Mouse (Mus musculus): ENCODE measurements around the gene Ddah2. TPM values are rescaled to one million over a fixed set of nuclear protein-coding genes. Genes with fewer than 3 reads are reported as not detected.

Ddah2 gene
- 54.7 and 62.7 TPM in 2 replicates for polyA plus RNA-seq (2012; rRNA removed)

DNA sequence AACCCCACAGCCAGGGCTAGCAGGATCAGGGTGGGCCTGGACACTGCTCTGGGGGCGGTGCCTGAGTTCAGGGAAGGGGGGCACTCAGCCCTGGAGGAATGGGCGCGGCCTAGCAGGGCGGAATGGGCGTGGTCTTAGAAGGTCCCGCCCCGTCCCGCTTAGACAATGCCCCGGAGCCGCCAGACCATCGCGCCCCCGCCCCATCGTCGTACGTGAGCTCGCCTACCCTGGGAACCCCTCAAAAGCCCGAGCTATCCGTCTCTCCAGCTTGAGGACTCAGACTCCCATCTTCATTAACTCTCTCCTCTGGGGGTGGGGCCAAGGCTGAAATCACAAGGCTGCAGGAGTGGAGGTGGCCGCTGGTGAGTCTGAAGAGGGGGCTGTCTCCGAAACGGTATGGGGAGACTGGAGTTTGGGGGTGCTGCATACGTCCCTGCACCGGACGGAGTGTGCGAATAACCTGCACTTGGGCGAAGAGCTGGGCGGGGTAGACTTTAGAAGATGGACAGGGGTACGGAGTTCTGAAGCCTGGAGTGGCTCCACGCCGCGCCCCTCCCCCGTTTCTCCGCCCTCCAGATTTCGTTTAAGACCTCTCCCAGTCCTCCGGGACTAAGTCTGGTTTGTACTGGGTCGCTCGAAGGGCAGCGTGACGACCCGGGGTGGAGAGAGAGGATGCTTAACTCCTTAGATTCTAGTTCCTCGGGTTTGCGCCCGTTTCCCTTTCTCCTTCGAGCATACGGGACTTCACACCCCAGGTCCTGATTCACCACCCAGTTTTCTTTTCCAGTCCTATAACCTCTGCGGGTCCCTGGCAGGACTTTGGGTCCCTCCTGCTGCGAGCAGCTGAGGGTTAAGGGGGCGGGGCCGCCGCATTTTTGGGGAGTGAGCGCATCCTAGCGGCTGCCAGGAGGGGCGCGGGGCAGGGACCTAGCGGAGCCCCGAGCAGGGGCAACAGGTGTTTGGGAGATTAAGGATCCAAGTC, at the start of gene Ddah2:
TSS of gene Ddah2 (plus strand) at position 125 of the 982 bp plus-strand sequence.
- DNase-seq (ENCODE audit: low read depth): no peak

- DNase-seq (ENCODE audit: low read depth): no peak
Observed at GRCm38 (mm10) chr17:35009586-35009985, 49.2 kb upstream of the Ddah2 start.

- DNase-seq (ENCODE audit: low read depth): no peak
Observed at GRCm38 (mm10) chr17:35011440-35011839, 47.4 kb upstream of the Ddah2 start.

DNA sequence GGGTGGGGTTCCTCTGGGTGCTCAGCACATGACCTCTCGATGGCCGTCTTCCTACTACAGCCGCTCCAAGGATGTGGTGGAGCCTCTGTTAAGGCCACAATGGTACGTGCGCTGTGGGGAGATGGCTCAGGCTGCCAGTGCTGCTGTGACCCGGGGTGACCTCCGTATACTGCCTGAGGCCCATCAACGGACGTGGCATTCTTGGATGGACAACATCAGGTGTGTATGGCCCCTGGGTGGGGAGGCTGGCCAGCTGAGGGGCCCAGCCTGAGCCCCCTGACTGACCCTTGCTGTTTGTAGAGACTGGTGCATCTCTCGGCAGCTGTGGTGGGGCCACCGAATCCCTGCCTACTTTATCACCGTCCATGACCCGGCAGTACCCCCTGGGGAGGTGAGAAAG, 46.4 kb upstream of the Ddah2 start:
- no peak for DNase-seq (ENCODE audit: low read depth)

DNA sequence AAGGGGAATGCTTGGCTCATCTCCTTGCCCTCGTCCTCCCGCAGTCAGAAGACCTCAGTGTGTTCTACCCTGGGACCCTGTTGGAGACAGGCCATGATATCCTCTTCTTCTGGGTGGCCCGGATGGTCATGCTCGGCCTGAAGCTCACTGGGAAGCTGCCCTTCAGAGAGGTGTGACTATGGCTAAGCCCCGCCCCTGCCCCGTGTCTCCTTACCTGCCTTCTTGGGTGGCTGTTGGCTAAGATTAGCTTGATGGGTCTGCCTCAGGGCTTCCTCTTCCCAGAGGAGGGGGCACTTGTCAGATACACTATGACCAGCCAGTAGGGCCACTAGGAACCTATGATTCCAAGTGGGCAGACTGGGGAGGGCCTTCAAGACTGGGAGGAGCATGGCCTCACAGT, 45.6 kb upstream of the Ddah2 start:
- no peak for DNase-seq (ENCODE audit: low read depth)

- DNase-seq (ENCODE audit: low read depth): no peak
Observed at GRCm38 (mm10) chr17:35015296-35015695, 43.5 kb upstream of the Ddah2 start.

DNA sequence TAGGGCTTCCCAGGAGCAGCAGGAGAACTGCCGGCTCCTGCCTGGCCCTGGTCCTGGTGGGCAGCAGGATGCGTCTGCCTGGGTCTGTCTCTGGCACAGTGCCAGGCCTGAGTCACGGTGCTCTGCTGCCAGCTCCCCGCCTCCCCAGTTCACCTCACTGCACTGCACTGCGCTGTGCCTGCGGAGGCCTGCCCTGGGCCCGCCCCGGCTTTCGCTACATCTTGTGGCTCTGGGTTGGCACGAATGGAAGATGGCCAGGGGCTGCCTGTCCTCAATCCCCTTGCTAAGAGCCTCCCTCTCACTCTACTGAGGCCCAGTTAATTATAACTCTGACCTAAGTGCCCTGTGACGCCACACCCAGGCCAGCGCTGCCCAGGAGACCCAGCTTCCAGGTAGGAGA, 42.5 kb upstream of the Ddah2 start, which contains the start of gene Vwa7:
TSS of gene Vwa7 (plus strand) at position 204 of the 400 bp plus-strand sequence.
- DNase-seq (ENCODE audit: low read depth): no peak

GRCm38 (mm10) chr17:35016791-35017705, 41.8 kb upstream of the Ddah2 start:
- DNase-seq (ENCODE audit: low read depth): no peak

- DNase-seq (ENCODE audit: low read depth): no peak
Observed at GRCm38 (mm10) chr17:35017706-35018030, 41.2 kb upstream of the Ddah2 start.

GRCm38 (mm10) chr17:35018171-35018570, 40.7 kb upstream of the Ddah2 start:
- DNase-seq (ENCODE audit: low read depth): no peak

GRCm38 (mm10) chr17:35019894-35020293, 38.9 kb upstream of the Ddah2 start:
- DNase-seq (ENCODE audit: low read depth): no peak

DNA sequence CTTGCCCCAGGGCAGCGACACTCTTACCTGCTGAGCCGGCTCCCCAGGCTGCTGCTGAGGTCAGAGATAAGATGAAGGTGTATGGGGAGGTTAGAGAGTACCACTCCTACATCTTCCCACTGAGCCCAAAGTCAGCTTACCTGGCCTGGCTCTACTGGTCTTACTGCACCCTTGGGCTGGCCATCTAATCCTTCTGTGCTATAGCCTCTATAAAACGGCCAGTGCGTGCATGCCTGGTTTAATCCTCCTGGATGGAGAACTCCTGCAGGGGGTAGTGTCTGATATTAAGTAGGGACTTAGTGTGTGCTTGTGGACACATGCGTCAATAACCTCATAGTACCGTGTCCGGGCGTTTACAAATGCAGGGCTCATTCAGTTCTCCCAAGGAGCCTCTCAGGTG, 38.3 kb upstream of the Ddah2 start:
- DNase-seq (ENCODE audit: low read depth): peak; percentile 54

DNA sequence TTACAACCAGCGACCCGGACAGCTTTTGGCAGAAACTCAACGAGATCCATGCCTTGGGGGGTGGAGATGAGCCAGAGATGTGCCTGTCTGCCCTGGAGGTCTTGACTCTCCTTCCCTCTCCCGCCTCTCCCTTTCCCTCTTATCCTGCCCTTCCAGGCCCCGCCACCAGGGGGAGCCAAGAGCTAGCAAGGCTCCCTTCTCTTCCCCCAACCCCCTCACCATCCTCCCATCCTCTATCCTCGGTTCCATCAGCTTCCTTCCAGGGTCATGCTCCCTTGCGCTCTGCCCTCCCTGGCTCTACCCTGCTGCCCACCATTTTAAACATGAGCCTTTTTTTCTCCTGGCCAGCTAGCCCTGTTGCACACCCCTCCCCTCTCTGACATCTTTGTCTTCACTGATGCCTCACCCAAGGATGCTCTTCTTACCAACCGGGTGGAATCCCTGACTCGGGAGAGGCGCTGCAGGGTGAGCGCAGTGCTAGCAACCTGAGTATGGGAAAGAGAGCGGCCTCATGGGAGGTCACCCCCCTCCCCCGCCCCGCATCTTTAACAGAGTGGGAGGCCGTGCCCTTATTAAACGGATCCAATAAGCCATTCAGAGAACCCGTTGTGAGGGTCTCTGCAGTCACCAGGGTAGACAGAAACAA, 37.5 kb upstream of the Ddah2 start:
- DNase-seq (ENCODE audit: low read depth): no peak

- DNase-seq (ENCODE audit: low read depth): no peak
Observed at GRCm38 (mm10) chr17:35021842-35022477, 36.9 kb upstream of the Ddah2 start.

DNA sequence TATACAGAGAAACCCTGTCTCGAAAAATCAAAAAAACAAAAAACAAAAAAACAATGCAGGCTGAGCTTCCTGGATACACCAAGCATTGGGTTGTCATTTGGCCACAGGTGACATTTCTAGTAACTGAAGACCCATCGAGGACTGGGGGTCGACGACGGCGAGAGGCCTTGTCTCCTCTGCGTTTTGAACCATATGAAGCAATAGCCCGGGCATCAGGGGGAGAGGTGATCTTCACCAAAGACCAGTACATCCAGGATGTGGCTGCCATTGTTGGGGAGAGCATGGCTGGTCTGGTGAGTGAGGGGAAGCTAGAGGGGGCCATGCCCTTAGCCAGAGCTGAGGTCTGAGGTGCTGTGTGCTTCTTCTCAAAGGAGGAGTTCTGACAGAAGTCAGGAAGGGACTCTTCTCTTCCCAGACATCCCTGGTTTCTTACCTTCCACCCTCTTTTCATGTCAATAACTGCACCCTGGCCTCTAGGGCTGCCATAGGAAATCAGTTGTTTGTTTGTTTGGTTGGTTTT, 36.2 kb upstream of the Ddah2 start:
- no peak for DNase-seq (ENCODE audit: low read depth)

GRCm38 (mm10) chr17:35023221-35023620, 35.6 kb upstream of the Ddah2 start:
- no peak for DNase-seq (ENCODE audit: low read depth)

GRCm38 (mm10) chr17:35023756-35024155, 35.1 kb upstream of the Ddah2 start:
- no peak for DNase-seq (ENCODE audit: low read depth)

GRCm38 (mm10) chr17:35024261-35024660, 34.6 kb upstream of the Ddah2 start:
- no peak for DNase-seq (ENCODE audit: low read depth)

DNA sequence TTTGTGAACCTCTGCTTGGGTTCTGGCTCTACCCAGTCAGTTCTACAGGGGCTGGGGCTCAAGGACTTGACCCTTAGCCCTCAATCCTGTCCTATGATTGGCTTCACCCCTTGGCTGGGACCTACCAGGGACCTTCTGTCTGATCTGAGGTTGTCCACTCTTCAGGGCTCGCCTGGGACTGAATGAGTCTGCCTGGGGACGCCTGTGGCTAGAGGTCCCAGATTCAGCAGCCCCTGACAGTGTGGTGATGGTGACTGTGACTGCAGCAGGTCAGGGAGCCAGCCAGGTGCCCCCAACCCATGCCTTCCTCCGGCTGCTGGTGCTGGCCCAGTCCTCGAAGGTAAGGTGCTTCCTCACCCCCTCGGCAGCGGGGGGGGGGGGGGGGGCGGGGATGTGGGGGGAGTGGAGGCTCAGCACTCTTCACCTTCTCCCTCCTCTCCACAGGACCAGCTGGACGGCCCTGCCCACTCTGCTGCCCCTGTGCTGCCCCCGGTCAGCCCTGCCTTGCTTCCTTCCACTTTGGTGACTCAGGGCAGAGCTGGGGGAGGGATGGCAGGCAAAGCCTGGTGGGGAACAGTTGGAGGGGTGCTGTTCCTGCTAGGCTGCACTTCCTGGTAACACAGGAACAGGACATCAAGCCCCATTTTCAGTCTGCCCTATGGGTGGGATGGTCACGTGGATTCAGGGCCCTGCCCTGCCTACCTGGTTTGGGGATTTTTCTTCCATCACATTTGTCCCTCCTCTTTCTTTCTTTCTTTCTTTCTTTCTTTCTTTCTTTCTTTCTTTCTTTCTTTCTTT, 33.9 kb upstream of the Ddah2 start:
- no peak for DNase-seq (ENCODE audit: low read depth)

DNA sequence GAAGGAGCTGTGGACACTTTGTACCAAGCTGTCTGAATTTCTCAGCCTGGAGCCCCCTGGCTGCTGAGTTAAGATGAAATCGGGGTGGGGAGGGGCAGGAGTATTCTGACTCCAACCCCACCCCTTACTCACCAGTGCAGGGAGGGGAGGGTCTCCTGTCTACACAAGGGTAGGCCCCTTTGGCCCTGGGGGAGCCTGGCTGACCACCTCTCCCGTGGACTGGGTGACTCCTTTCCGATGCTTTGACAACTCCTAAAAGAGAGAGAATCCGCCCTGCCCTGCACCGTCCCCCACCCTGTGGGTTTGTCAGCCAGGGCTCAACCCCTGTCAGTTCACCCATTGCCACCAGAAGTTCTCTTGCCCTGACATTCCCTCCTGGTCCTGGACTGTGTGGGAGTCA, 32.6 kb upstream of the Ddah2 start:
- no peak for DNase-seq (ENCODE audit: low read depth)
